Mouse (Mus musculus): ENCODE data around the gene Rreb1.

GRCm38 (mm10) chr13:37846962-37847570 lies 68.9 kb downstream of the Rreb1 start:
- no peak for TF ChIP-seq CTCF (IDR thresholded peaks at IDR 0.05 in 2 of 3, conservative IDR thresholded peaks at IDR 0.05 in 1 of 3; ENCODE audit: control insufficient read depth in 1 of 3, insufficient read depth in 1 of 3, low read depth in 2 of 3, low read length in 3 of 3, poor library complexity in 1 of 3, severe bottlenecking in 1 of 3)
- TF ChIP-seq GABPA (IDR thresholded peaks at IDR 0.05; ENCODE audit: low read depth, low read length), result no peak
